Mouse (Mus musculus): ENCODE results near the gene Madcam1. TPM values are rescaled to one million over a fixed set of nuclear protein-coding genes. Genes with fewer than 3 reads are reported as not detected.
A peak's percentile ranks its signal among the peaks of the same experiment; 100 is the strongest.

The Madcam1 gene
- polyA plus RNA-seq, 1 experiment from 2014 or later = 1.00 TPM

DNA sequence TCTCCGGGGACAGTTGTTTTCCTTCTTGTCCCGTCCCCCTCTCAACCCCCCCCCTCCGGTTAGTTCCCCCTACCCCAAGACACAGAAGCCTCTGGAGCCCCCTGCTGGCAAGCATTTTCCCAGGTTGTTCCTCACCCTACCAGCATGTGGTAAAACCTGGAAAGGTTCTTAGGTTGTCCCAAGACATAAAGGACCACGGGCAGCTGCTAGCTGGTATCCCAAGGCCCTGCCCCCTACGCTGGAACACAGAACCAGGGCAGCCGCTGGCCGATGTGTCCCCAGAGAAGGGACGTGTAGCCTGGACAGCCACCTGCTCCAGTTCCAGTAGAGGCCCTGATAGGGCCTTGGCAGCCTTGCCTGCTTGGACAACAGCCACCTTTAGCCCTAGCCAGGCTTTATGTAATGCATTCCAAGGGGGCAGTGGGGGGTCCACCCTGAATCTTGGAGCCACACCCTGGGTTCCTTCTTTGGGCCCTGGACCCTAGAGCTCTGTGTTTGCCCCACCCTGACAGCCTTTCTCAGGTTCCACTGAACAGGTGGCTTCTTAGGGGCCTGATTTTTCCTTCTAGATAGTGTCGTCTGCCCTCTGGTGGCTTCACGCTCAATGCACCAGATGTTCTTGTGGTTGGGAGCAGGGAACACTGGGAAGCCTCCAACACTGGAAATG, 18.7 kb downstream of the Madcam1 start:
- H3K4me3 ChIP-seq (replicated peaks; ENCODE audit: low read depth, low read length) = peak overlapping the region; percentile 75
- H3K27me3 ChIP-seq (ENCODE audit: control insufficient read depth, insufficient read depth, low read length) = no peaks in the 10 kb centered on the region
- H3K4me2 ChIP-seq (ENCODE audit: low read length) = peak overlapping the region; percentile 90
- 0 out of 2 replicates have a peak overlapping the region, but pooled peaks have one; percentile 3 for H3K27ac ChIP-seq (replicated peaks; ENCODE audit: low read depth, low read length)
- peak overlapping the region; percentile 72 for H3K9ac ChIP-seq (replicated peaks; ENCODE audit: low read length)
- peaks cover 39% of the 10 kb centered on the region for H3K36me3 ChIP-seq (ENCODE audit: control insufficient read depth, insufficient read depth, low read length)
- ATAC-seq (ENCODE audit: low FRiP score, low TSS enrichment) (peak; percentile 2; the same call in 1 of the 2 replicates), DNase-seq (peak; percentile 49)
- no peaks in the 10 kb centered on the region for H3K9me3 ChIP-seq (ENCODE audit: control insufficient read depth, low read length)
- H3K4me1 ChIP-seq (ENCODE audit: control insufficient read depth, insufficient read depth, low read length) = peaks cover 18% of the 10 kb centered on the region
- 6% methylated on average over 10 of the region's 10 CpGs for WGBS

DNA sequence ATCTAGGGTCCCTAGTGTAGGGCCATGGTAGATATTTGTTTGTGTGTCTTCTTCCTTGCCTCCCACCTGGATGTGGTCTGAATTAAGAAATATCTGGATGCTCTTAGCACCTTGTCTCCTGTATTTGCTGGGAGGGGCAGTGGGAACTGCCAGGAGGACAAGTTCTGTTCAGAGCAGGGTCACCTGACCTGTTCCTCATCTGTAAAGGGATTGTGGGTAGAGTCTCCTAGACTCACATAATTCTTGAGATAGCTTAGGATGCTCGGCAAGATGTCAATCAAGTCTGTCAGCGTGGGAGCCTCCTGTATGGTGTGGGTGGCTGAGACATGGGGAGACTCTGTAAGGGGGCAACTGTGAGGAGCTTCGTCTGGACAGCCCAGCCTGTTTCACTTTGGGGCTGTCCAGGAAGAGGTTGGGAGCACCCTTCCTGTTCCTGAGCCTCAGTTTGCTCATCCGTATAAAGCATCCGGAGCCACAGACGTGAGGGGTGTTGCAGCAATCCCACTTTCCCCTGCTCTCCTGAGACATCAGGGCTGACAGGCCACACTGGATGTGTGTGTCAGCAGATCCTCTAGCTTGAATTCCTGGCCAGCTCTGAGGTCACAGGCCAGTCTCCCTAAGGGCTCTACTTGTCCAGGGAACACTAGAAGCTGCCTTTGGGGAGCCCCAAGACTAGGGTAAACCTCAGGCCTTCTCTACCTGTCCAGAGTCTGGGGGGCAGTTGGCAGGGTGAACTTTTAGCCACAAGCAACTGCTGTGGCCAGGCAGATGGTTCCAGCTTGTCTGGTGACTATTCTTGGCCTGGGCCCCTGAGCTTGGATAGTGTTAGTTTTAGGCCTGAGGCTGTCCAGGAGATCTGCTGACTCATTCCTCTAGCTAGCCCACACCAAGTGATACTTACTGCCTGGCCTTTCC, 19.6 kb downstream of the Madcam1 start:
- no peak overlapping the region for H3K27ac ChIP-seq (replicated peaks; ENCODE audit: low read depth, low read length)
- H3K9ac ChIP-seq (replicated peaks; ENCODE audit: low read length) = no peak overlapping the region
- 90% methylated on average over 6 of the region's 6 CpGs for WGBS
- H3K4me1 ChIP-seq (ENCODE audit: control insufficient read depth, insufficient read depth, low read length) = peaks cover 18% of the 10 kb centered on the region
- H3K4me2 ChIP-seq (ENCODE audit: low read length) = peak overlapping the region; percentile 90
- no peaks in the 10 kb centered on the region for H3K9me3 ChIP-seq (ENCODE audit: control insufficient read depth, low read length)
- no peaks in the 10 kb centered on the region for H3K27me3 ChIP-seq (ENCODE audit: control insufficient read depth, insufficient read depth, low read length)
- ATAC-seq (ENCODE audit: low FRiP score, low TSS enrichment) (no peak), DNase-seq (no peak)
- peaks cover 49% of the 10 kb centered on the region for H3K36me3 ChIP-seq (ENCODE audit: control insufficient read depth, insufficient read depth, low read length)
- peak overlapping the region; percentile 75 for H3K4me3 ChIP-seq (replicated peaks; ENCODE audit: low read depth, low read length)

DNA sequence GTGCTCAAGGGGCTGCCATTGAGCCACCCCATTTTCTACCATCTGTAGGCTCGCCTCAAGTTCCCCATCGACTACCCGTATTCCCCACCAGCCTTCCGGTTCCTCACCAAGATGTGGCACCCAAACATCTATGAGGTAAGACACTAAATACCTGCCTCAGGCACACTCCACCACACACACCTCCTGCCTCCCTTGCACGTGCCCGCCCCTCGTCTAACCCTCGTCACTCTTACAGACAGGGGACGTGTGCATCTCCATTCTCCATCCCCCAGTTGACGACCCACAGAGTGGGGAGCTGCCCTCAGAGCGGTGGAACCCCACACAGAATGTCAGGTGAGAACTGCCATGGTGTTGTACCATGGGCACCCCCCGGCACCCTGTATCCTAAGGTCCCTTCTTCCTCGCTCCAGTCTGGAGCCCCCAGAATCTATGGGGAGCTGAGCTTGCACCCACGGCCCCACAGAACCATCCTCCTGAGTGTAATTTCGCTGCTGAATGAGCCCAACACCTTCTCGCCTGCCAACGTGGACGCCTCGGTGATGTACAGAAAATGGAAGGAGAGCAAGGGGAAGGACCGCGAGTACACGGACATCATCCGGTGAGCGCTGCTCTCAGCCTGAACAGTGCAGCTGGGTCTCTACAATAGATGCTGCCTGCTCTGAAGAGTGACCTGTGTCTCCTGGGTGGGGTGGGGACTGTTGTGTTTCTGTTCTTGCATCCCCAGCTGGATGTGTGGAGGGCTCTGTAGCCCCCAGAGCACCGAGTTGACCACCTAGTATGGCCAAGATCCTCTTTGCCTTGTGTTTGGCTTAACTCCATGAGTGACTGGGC, 20.6 kb downstream of the Madcam1 start:
- H3K4me1 ChIP-seq (ENCODE audit: control insufficient read depth, insufficient read depth, low read length) = peaks cover 18% of the 10 kb centered on the region
- peaks cover 53% of the 10 kb centered on the region for H3K36me3 ChIP-seq (ENCODE audit: control insufficient read depth, insufficient read depth, low read length)
- no peaks in the 10 kb centered on the region for H3K9me3 ChIP-seq (ENCODE audit: control insufficient read depth, low read length)
- H3K4me3 ChIP-seq (replicated peaks; ENCODE audit: low read depth, low read length) = no peak overlapping the region
- H3K9ac ChIP-seq (replicated peaks; ENCODE audit: low read length) = no peak overlapping the region
- no peak overlapping the region for H3K27ac ChIP-seq (replicated peaks; ENCODE audit: low read depth, low read length)
- ATAC-seq (ENCODE audit: low FRiP score, low TSS enrichment) = no peak
- no peaks in the 10 kb centered on the region for H3K27me3 ChIP-seq (ENCODE audit: control insufficient read depth, insufficient read depth, low read length)
- H3K4me2 ChIP-seq (ENCODE audit: low read length) = no peak overlapping the region
- no peak for DNase-seq
- 96% methylated on average over 25 of the region's 25 CpGs for WGBS

DNA sequence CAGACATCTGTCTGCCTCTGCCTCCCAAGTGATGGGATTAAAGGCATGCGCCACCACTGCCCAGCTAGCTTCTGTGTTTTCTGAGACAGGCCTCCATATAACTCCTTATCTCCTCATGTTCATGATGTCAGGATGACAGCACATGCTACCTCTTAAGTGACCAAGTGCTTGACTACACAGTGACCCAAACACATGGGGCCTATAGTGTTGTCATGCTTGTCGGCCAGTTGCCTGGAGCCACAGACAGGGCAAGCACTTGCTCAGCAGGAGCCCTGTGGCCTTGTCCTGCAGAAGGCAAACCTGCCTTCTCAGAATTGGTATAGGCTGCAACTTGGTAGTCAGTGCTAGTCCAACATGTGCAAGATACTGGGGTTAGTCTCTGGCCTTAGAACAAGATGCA, 21.9 kb downstream of the Madcam1 start:
- H3K36me3 ChIP-seq (ENCODE audit: control insufficient read depth, insufficient read depth, low read length) = peaks cover 53% of the 10 kb centered on the region
- H3K27me3 ChIP-seq (ENCODE audit: control insufficient read depth, insufficient read depth, low read length) = no peaks in the 10 kb centered on the region
- H3K4me2 ChIP-seq (ENCODE audit: low read length) = no peak overlapping the region
- H3K9me3 ChIP-seq (ENCODE audit: control insufficient read depth, low read length) = no peaks in the 10 kb centered on the region
- no peak overlapping the region for H3K9ac ChIP-seq (replicated peaks; ENCODE audit: low read length)
- DNase-seq (no peak), ATAC-seq (ENCODE audit: low FRiP score, low TSS enrichment) (no peak)
- 87% methylated on average over 2 of the region's 2 CpGs for WGBS
- no peak overlapping the region for H3K4me3 ChIP-seq (replicated peaks; ENCODE audit: low read depth, low read length)
- no peak overlapping the region for H3K27ac ChIP-seq (replicated peaks; ENCODE audit: low read depth, low read length)
- peaks cover 15% of the 10 kb centered on the region for H3K4me1 ChIP-seq (ENCODE audit: control insufficient read depth, insufficient read depth, low read length)

DNA sequence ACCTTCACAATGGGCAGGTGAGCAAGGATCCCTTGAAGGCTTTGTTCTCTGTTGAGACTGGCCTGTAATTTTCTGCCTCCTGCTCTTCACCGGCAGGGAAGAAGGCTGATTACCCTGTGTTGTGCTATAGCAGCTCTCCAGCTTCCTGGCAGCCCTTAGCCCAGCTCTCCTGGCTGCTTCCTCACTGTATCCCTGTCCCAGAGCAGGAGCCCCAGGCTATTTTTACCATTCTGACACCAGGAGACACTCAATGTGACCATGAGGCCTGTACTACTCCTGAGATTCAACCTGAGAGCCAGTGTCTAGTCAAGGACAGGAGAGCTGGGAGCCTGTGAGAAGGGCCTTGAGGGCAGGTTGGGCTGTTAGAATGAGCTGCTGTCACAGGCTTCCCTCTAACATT, 22.3 kb downstream of the Madcam1 start:
- DNase-seq = no peak
- 100% methylated on average over 1 of the region's 1 CpGs for WGBS
- Histone ChIP-seq H3K4me3 (replicated peaks; ENCODE audit: low read depth, low read length) (no peak overlapping the region), H3K4me1 (ENCODE audit: control insufficient read depth, insufficient read depth, low read length) (peaks cover 15% of the 10 kb centered on the region), H3K27me3 (ENCODE audit: control insufficient read depth, insufficient read depth, low read length) (no peaks in the 10 kb centered on the region), H3K4me2 (ENCODE audit: low read length) (no peak overlapping the region), H3K36me3 (ENCODE audit: control insufficient read depth, insufficient read depth, low read length) (peaks cover 53% of the 10 kb centered on the region), H3K27ac (replicated peaks; ENCODE audit: low read depth, low read length) (no peak overlapping the region), H3K9me3 (ENCODE audit: control insufficient read depth, low read length) (no peaks in the 10 kb centered on the region), H3K9ac (replicated peaks; ENCODE audit: low read length) (no peak overlapping the region)
- ATAC-seq (ENCODE audit: low FRiP score, low TSS enrichment) = no peak

DNA sequence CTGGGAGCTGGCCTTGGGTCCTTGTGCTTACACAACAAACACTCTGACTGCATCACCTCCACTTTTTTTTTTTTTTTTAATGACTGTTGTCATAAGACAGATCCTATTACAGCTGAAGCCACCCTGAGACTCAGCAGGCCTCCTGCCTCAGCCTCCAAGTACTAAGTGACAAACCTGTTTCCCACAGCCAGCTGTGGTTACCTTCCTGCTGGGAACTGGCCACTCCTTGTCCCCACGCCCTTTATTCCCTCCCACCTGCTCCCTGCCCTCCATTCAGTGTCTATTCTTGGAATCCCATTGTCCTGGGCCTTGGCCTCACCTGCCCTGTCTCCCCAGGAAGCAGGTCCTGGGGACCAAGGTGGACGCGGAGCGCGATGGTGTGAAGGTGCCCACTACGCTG, 23.2 kb downstream of the Madcam1 start:
- WGBS = 97% methylated on average over 6 of the region's 6 CpGs
- Histone ChIP-seq H3K9me3 (ENCODE audit: control insufficient read depth, low read length) (no peaks in the 10 kb centered on the region), H3K4me2 (ENCODE audit: low read length) (no peak overlapping the region), H3K36me3 (ENCODE audit: control insufficient read depth, insufficient read depth, low read length) (peaks cover 53% of the 10 kb centered on the region), H3K27me3 (ENCODE audit: control insufficient read depth, insufficient read depth, low read length) (no peaks in the 10 kb centered on the region), H3K27ac (replicated peaks; ENCODE audit: low read depth, low read length) (no peak overlapping the region), H3K4me3 (replicated peaks; ENCODE audit: low read depth, low read length) (no peak overlapping the region), H3K9ac (replicated peaks; ENCODE audit: low read length) (no peak overlapping the region), H3K4me1 (ENCODE audit: control insufficient read depth, insufficient read depth, low read length) (peaks cover 15% of the 10 kb centered on the region)
- ATAC-seq (ENCODE audit: low FRiP score, low TSS enrichment) (no peak), DNase-seq (no peak)

DNA sequence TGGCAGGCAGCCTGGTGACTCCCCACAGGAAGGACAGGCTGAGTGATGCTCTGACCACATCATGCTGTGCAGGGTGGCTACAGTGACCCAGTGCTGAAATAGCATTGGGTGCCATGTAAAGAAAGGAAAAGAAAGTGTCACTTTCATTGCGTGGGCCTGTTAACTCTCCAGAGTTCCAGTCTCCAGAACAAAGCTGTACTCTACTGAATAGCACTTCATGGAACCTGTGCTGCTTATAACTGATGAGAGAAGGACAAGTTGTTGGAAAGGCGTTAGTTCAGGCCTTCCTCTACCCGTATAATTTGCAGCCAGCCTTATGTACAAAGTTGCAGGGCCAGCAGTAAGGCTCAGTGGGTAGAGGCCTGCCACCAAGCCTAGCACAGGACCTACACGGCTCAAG, 24.4 kb downstream of the Madcam1 start, which contains the start of gene Gzmm:
Gene Gzmm, plus strand, starts transcription at position 301 of the 400 bp plus-strand sequence.
- Histone ChIP-seq H3K4me3 (replicated peaks; ENCODE audit: low read depth, low read length) (no peak within 1 kb of the TSS), H3K36me3 (ENCODE audit: control insufficient read depth, insufficient read depth, low read length) (peaks cover 53% of the 10 kb centered on the region), H3K4me2 (ENCODE audit: low read length) (no peak within 1 kb of the TSS), H3K27ac (replicated peaks; ENCODE audit: low read depth, low read length) (no peak within 1 kb of the TSS), H3K4me1 (ENCODE audit: control insufficient read depth, insufficient read depth, low read length) (peaks cover 4% of the 10 kb centered on the region), H3K27me3 (ENCODE audit: control insufficient read depth, insufficient read depth, low read length) (no peaks in the 10 kb centered on the region), H3K9me3 (ENCODE audit: control insufficient read depth, low read length) (no peaks in the 10 kb centered on the region), H3K9ac (replicated peaks; ENCODE audit: low read length) (no peak within 1 kb of the TSS)
- ATAC-seq (ENCODE audit: low FRiP score, low TSS enrichment) (no peak), DNase-seq (no peak)
- WGBS = 91% methylated on average over 4 of the region's 4 CpGs

DNA sequence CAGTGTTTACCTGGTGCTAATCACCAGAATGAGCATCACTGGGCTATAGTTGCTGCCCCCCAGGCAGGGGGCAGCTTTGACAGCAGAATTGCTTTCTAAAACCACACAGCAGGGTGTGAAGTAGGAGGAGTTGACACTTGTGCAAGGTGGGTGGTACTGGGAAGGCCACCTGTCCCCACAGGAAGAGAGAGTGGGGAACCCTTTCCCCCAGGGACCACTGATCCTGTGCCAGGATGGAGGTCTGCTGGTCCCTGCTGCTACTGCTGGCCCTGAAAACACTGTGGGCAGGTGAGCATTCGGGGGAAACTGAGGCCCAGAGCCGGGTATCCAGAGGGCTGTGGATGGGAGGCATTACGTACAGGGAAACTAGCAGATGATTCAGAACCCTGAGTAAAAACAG, 24.8 kb downstream of the Madcam1 start:
- peaks cover 52% of the 10 kb centered on the region for H3K36me3 ChIP-seq (ENCODE audit: control insufficient read depth, insufficient read depth, low read length)

More for the DNA sequence above, 24.8 kb downstream of the Madcam1 start:
- DNase-seq = no peak
- Histone ChIP-seq H3K4me3 (replicated peaks; ENCODE audit: low read depth, low read length) (no peak overlapping the region), H3K4me1 (ENCODE audit: control insufficient read depth, insufficient read depth, low read length) (peaks cover under 1% of the 10 kb centered on the region; the same call in 1 of the 2 replicates), H3K4me2 (ENCODE audit: low read length) (no peak overlapping the region), H3K27ac (replicated peaks; ENCODE audit: low read depth, low read length) (no peak overlapping the region), H3K27me3 (ENCODE audit: control insufficient read depth, insufficient read depth, low read length) (no peaks in the 10 kb centered on the region), H3K9me3 (ENCODE audit: control insufficient read depth, low read length) (no peaks in the 10 kb centered on the region), H3K9ac (replicated peaks; ENCODE audit: low read length) (no peak overlapping the region)
- WGBS = 93% methylated on average over 3 of the region's 3 CpGs
- ATAC-seq (ENCODE audit: low FRiP score, low TSS enrichment) = no peak
